Mouse (Mus musculus) gastrocnemius, adult 8-10 months (tissue): ENCODE results near the gene Ccdc57. TPM values are rescaled to one million over a fixed set of nuclear protein-coding genes. Genes with fewer than 3 reads are reported as not detected.

Source experiments
- DNase-seq, 2 experiments: peaks; one replicate each; pipeline ENCODE4 v3.0.0; 2022; ENCODE audit warnings: low spot score in 2 of 2
- total RNA-seq, 4 experiments: library from RNA; stranded (reverse); gene quantifications; 2 replicates each; pipeline ENCODE4 v1.2.4; 2022

The Ccdc57 gene
- total RNA-seq, 4 experiments from 2014 or later = 2.3 to 5.4 (median 3.6) TPM

GRCm38 (mm10) chr11:120951731-120952730 is 19.4 kb upstream of the Ccdc57 start:
- peak; percentile 77 to 85 for DNase-seq

- DNase-seq = no peak
Observed at GRCm38 (mm10) chr11:120951237-120951636, 18.6 kb upstream of the Ccdc57 start.

- peak; percentile 94 to 97 for DNase-seq
Observed at GRCm38 (mm10) chr11:120950281-120951202, 17.9 kb upstream of the Ccdc57 start.

GRCm38 (mm10) chr11:120949863-120950262 is 17.2 kb upstream of the Ccdc57 start:
- DNase-seq = no peak

DNA sequence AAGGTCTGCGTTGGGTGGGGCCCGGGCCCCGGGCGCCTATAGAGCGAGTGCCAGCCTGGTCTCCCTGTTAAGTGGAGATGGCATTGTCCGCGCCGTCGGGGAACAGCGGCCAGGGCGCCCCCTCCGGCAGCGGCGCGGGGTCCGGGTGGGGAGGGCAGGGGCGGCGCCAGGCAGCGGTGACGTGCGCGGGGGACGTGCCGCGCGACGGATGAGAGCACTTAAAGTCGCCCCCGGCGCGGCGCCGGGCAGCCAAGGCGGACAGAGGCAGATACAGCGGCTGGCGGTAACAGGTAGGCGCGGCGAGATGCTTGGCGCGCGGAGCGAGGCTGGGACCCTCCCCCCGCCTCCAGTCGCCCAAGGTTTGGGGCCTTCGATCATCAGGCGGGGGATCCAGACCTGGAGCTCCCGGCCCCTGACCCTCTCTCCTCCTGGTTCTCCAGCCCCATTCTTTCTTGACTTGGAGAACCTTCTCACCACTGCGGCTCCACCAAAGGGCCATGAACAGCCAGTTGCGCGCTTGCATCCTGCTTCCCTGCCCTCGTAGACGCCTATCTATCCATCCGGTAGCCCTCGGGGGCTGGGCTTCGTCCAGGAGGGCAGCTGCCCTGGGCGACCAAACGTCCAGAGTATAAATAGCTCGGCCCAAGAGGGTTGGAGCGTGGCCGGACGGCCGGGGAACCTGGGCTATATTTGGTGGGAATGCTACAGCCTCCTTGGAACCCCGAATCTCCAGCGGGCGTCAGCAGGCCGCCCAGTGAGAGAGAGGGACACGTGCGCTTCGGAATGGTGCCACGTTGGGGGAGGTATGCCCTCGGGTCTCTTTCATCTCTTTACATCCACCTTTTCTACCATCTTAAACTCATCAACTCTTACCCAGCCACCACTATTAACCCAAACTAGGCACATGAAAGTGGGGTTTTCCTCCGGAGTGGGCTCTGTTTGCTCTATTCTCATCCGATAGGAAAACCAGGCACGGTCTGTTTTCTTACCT is 16.5 kb upstream of the Ccdc57 start:
- DNase-seq = peak; percentile 81 to 92

DNA sequence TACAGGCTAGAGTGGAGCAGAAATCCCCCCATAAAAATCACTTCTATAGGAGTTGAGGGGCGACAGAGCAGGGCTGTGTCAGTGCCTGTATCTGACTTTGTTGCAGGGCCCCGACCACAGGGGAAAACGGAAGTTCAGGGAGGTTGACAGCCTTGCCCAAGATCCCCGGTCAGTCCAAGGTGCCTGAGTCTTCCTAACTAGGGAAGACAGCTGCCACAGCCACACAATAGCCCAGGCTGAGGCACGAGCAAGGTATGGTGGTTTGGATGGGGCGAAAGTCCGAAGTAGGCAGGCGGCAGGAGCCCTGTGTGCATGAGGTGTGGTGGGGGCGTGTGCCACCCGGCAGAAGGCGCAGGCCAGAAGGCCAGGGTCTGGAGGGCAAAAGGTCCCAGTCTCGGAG is 15.7 kb upstream of the Ccdc57 start, which contains the start of gene Slc16a3:
TSS of gene Slc16a3 (plus strand) at position 153 of the 400 bp plus-strand sequence.
- no peak for DNase-seq

- peak in 1 of 2 experiments; percentile 54 for DNase-seq
Observed at GRCm38 (mm10) chr11:120945926-120946325, 13.3 kb upstream of the Ccdc57 start.

- no peak for DNase-seq
Observed at GRCm38 (mm10) chr11:120945266-120945665, 12.6 kb upstream of the Ccdc57 start.

DNA sequence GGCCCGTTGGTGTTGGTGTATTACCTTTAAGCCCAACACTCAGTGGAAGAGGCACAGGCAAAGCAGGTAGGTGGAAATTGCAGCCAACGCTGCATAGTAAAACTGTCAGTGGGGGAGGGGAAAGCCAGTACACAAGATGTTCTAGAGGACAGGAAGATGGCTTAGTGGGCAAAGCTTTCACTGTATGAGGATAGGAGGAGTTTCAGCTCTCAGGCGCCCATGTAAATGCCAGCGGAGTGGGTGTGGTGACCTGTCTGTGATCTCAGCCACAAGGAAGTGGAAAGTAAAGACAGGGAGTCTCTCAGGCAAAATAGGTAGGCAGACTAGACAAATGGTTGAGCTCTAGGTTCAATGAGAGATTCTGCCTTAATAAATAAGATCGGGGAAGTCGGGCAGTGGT is 8.3 kb upstream of the Ccdc57 start:
- DNase-seq = no peak

- no peak for DNase-seq
Observed at GRCm38 (mm10) chr11:120939712-120940341, 7.2 kb upstream of the Ccdc57 start.

- no peak for DNase-seq
Observed at GRCm38 (mm10) chr11:120938795-120939194, 6.1 kb upstream of the Ccdc57 start.

- DNase-seq = no peak
Observed at GRCm38 (mm10) chr11:120937976-120938375, 5.3 kb upstream of the Ccdc57 start.

DNA sequence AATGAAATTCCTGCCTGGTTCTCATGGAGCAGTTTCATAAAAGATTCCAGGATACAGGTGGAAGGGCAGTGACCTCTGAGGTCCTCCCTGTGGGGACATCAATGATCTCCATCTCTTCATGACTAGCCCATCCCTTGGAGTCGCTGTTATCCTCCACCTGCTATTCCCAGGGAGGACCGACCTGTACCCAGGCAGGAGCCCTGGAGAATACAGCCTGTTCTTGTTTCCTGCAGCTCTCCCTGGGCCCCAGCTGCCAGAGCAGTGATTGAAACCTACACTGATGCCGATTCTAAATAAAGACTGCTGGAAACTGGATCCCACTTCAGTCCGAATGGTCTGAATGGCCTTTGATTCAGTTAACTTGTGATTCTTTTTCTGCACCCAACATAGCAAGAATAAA is 1.2 kb downstream of the Ccdc57 start:
- DNase-seq = peak; percentile 49 to 60

DNA sequence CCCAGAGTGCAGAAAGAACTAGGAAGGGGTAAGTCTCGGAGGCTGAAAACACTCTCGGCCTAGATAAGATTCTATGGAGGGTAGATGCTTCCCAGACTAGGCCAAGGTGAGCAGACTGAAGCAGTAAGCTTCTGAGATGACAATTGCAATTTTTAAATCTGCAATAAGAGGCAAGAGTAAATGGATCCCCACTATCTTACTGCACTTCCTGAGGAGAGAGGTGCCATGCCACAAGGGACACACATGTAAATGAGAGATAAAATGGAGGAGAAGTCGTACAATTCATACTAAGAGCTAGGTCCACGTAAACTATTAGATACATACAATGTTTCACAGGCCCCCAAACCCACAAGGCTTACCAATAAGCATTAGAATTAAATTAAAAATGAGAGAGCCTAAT is 4.2 kb downstream of the Ccdc57 start:
- no peak for DNase-seq

GRCm38 (mm10) chr11:120922528-120922927 is 10.1 kb downstream of the Ccdc57 start:
- DNase-seq = no peak

- no peak for DNase-seq
Observed at GRCm38 (mm10) chr11:120917756-120918155, 14.9 kb downstream of the Ccdc57 start.

DNA sequence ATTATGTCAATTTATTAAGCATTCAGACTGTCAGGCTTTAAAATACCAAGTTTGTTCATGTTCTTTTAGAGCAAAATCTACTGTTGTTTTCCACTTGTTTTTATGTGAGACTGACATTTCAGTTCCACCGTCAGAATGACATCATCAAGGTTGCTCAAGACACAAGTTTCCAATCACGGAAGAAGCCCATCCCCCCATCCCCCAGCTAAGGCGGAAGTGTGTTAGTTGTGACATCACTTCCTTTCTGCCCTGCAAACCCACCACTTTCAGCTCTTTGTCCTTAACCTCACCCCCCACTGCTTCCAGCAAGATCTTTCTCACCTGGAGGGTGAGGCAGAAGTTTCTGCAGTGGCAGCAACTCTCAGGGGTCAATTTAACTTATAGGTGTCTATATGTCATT is 16.2 kb downstream of the Ccdc57 start:
- DNase-seq = no peak

DNA sequence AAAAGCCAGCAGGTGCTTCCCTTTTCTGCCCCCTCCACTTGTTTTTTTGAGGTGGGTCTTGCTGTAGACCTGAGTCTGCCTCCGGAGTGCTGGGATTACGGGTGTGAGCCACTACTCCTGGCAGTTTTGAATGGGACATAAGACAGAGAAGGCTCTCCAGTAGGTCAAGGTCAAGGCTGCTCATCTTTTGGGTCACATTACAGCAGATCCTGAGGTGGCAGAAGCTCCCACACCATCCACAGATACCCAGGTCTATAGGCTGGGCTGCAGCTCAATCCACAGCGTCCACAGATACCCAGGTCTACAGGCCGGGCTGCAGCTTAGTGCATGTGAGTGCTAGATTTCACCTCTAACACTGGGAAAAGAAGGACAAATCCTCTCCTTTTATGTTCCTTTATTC is 18.9 kb downstream of the Ccdc57 start:
- no peak for DNase-seq

GRCm38 (mm10) chr11:120905430-120905873 is 27.2 kb downstream of the Ccdc57 start:
- peak; percentile 47 to 51 for DNase-seq

- DNase-seq = no peak
Observed at GRCm38 (mm10) chr11:120904561-120904960, 28.1 kb downstream of the Ccdc57 start.
